Mouse (Mus musculus): ENCODE data around the gene Zbed6.
A peak's percentile ranks its signal among the peaks of the same experiment; 100 is the strongest.
"Not testable (repeated sequence)": the region's sequence is repeated elsewhere in the genome, so short reads cannot be mapped to it uniquely, and the experiment has no call there.

The Zbed6 gene

DNA sequence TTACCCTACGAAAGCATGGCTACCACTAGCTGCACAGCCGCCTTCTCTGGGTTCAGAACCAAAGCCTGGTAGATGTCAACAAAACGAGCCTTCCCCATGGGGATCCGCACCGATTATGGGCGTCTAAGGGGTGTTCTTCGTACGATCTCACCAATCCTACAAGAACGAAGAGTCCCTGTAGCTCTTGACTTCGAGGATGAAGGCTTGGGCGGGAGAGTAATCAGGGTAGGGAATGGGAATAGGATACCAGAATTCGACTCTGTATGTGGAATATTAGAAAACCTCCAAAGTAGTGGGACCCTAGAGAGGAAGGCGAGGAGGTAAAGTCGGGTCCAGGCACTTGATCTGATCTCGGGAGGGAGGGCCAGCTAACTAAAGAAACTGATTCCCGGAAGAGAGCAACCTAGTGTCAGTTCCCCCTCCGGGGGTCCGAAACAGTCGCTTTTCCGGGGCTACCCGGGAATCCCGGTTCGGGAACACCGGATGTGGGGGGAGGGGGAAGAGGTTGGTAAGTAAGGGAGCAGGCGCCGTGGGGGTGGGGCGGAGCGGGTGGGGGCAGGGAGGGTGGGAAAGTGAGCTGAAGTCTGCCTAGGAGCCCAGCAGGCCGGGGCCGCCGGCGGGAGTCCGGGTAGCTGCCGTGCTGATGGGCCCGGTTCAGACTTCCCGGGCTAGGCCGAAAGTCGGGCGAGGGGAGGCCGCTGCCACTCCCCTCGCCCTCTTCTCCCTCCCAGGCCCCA is at the start of gene Zbed6:
Gene Zbed6, minus strand, starts transcription at position 420 of the 737 bp plus-strand sequence.
- DNase-seq (ENCODE audit: low read depth, low spot score): peak; percentile 68

DNA sequence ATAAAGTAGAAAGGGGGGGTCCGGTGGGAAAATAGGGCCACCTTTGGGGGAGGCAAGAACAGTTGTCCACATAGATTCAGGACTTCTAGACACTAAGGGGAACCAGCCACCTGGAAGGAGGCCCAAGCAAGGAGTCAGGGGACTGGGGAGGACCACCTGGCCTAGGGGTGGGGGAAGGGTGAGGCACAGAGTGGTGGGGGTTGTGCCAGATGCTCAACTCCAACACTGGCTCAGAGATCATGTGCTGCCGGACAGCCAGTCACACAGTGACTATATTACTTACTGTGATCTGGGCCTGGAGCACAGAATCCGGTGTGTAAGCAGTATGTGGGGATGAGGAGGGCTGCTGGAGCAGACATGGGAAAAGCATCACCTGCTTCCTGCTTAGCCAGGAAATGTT is 48.6 kb upstream of the Zbed6 start:
- DNase-seq (ENCODE audit: low read depth, low spot score): no peak

DNA sequence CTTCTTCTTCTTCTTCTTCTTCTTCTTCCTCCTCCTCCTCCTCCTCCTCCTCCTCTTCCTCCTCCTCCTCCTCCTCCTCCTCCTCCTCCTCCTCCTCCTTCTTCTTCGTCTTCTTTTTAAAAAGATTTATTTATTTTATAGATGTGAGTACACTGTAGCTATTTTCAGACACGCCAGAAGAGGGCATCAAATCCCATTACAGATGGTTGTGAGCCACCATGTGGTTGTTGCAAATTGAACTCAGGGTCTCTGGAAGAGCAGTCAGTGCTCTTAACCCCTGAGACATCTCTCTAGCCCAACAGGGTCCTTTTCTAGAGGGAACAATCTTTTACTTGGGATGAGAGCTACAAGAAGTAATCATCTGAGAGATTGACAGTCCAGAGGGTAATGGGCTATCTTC is 41.1 kb upstream of the Zbed6 start:
- DNase-seq (ENCODE audit: low read depth, low spot score): peak; percentile 20

GRCm38 (mm10) chr1:133697935-133698620 is 37.4 kb upstream of the Zbed6 start:
- no peak for DNase-seq (ENCODE audit: low read depth, low spot score)

GRCm38 (mm10) chr1:133695901-133696300 is 35.2 kb upstream of the Zbed6 start:
- peak; percentile 64 for DNase-seq (ENCODE audit: low read depth, low spot score)

GRCm38 (mm10) chr1:133694876-133695275 is 34.2 kb upstream of the Zbed6 start:
- no peak for DNase-seq (ENCODE audit: low read depth, low spot score)

DNA sequence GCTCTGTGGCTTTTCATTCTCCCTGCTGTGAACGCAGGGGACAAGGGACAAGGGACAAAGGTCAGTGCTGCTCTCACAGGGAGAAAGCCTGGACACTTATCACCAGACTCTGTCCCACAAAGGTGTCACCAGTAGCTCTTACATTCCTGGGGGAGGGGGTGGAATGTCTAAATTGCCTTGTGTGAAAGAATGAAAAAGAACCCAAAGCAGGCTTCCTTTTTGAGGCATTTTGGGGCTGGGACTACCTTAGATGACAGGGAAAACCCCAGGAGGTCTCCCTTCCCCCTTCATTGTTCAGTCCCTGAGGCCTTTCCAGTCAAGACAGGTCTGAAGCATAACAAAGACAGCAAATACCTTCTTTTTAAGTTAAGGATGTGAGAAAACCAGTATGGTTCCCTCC is 33.6 kb upstream of the Zbed6 start:
- DNase-seq (ENCODE audit: low read depth, low spot score): no peak

DNA sequence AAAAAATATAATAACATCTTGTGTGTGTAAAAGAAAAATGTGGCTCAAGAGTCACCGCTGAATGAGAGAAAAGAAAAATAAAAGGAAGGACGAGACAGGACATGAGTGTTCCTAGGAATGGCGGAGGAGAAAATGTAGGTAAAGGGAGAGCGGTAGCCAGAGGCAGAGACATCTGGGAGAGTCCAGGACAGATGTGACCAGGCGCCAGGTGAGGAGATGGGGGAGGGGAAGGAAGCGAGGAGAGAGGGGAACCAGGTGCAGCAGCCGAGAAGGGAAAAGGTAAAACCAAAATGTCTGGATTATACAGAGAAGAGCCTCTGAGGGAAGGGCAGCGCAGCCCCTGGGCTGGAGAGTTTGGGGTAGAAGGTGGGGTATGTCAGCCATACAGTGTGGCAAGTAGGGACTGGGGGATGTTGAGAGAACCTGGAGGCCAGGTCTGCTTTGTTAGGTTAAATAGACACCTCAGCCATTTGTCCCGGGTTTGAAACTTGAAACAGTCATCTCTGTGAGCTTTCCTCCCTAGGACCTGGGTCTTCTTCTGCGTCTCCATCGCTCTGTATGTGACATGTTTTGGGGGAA is 32.9 kb upstream of the Zbed6 start:
- DNase-seq (ENCODE audit: low read depth, low spot score): no peak

DNA sequence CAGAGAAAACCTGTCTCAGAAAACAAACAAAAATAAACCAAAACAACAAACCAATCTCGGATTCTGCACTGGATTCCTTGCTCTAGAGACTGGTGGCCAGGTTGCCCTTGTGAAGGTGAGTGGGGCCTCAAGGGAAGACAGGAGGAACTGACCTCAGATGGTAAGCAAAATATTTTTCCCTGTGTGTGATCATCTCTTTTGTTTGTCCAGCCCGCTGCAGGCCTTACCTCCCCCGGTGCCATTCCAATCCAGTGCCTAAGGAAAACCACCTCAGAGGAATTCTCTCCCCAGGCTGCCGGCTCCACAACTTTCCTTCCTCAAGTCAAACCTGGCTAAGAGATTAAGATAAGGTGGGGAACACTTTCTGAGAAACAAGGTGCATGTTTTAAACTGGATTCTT is 31.5 kb upstream of the Zbed6 start:
- no peak for DNase-seq (ENCODE audit: low read depth, low spot score)

DNA sequence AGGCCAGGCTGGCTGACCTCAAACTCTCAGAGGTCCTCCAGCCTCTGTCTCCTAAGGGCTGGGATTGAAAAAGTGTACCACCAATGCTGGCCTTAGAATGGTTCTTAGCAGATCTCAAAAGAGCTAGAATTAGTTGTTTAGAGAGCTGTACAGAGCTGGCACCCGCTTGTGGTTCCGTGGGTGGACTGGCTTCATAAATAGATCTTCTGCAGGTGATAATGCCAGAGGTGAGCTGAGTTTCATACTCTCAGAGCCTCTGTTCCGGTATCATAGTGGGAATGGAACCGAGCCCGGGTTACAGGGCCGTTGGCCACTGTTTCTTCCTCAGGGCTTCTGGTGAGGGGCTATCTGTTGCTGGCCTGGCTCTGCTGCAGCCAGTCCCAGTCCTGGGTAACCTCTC is 30.4 kb upstream of the Zbed6 start:
- no peak for DNase-seq (ENCODE audit: low read depth, low spot score)

DNA sequence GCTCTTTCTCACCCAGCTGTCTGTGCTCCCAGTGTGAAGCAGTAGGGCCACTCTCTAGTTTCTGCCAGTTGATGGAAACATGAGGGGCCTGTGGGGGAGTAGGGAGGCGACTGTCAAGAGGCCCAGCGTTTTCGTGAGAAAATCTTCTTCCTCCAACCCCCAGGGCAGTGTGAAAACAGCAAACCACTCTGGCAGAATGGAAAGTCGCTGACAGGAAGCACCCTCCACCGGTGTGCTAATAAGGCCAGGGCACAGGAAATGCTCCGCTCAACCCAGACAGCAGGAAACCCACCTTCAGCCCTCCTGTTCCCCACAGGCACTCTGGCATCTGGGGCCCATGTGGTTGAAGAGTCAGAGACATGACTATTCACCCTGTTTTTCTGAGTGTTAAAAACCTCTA is 29.2 kb upstream of the Zbed6 start, which contains the start of gene Lax1:
Gene Lax1, minus strand, starts transcription at position 212 of the 400 bp plus-strand sequence.
- DNase-seq (ENCODE audit: low read depth, low spot score): no peak

- no peak for DNase-seq (ENCODE audit: low read depth, low spot score)
Observed at GRCm38 (mm10) chr1:133688301-133688700, 27.6 kb upstream of the Zbed6 start.

GRCm38 (mm10) chr1:133685749-133686519 is 25.2 kb upstream of the Zbed6 start:
- peak; percentile 68 for DNase-seq (ENCODE audit: low read depth, low spot score)

GRCm38 (mm10) chr1:133671801-133672200 is 11.1 kb upstream of the Zbed6 start:
- no peak for DNase-seq (ENCODE audit: low read depth, low spot score)

- DNase-seq (ENCODE audit: low read depth, low spot score): no peak
Observed at GRCm38 (mm10) chr1:133671266-133671665, 10.6 kb upstream of the Zbed6 start.

GRCm38 (mm10) chr1:133670776-133671175 is 10.1 kb upstream of the Zbed6 start:
- DNase-seq (ENCODE audit: low read depth, low spot score): no peak

GRCm38 (mm10) chr1:133670190-133670589 is 9.5 kb upstream of the Zbed6 start:
- no peak for DNase-seq (ENCODE audit: low read depth, low spot score)

GRCm38 (mm10) chr1:133668618-133669017 is 7.9 kb upstream of the Zbed6 start:
- DNase-seq (ENCODE audit: low read depth, low spot score): no peak

- DNase-seq (ENCODE audit: low read depth, low spot score): no peak
Observed at GRCm38 (mm10) chr1:133667721-133668120, 7.0 kb upstream of the Zbed6 start.

DNA sequence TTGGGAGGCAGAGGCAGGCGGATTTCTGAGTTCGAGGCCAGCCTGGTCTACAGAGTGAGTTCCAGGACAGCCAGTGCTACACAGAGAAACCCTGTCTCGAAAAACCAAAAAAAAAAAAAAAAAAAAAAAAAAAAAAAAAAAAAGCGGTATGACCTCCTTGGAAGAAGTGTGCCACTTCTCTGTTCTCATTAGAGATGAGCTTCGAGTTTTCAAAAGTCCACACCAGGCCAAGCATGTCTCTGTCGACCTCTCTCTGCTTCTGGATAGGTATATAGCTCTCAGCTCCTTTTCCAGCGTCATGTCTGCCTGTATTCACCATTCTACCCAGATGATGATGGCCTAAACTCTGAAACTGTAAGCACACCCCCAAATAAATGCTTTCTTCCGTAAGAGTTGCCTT is 5.0 kb upstream of the Zbed6 start:
- not testable (repeated sequence) for DNase-seq (ENCODE audit: low read depth, low spot score)

DNA sequence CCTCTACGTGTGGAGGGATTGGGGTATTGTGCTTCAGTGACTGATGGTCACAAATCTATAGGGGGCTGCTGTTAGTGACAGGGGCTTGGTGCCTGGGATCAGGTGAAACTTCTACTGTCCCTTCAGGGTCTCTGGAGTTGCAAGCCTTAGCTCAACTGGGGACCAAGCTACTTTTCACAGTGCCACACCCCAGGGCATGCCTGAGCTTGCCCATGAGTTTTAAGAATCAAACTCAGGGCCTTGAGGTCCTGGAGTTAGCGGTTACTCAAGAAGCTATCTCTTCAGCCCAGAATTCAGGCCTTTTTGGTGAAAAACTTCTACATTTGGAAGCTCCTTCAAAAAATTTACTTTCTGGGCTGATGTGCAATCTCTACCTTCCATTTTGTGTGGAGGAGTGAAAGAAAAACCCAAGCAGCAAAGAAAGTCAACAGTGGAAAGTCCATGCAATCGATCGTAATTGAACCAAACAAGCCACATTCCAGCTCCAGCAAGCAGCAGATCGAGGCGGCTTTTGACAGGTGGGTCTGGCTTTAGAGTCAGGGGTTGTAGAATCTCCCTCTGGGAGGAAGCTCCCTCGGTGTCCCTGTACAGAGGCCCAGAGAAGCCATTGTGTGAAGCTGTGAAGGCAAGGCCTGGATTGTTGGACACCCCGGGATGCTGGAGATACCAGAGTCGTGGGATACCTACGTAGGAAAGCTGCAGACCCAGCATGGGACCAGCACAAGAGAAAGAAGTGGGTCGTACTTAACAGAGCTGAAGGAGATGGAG is 3.7 kb upstream of the Zbed6 start:
- no peak for DNase-seq (ENCODE audit: low read depth, low spot score)

Measured in brain, adult 2 months (tissue).